Mouse (Mus musculus): ENCODE measurements around the gene Abca7. TPM values are rescaled to one million over a fixed set of nuclear protein-coding genes. Genes with fewer than 3 reads are reported as not detected.

The Abca7 gene
- polyA plus RNA-seq, 1 experiment from 2014 or later, result 4.0 TPM

DNA sequence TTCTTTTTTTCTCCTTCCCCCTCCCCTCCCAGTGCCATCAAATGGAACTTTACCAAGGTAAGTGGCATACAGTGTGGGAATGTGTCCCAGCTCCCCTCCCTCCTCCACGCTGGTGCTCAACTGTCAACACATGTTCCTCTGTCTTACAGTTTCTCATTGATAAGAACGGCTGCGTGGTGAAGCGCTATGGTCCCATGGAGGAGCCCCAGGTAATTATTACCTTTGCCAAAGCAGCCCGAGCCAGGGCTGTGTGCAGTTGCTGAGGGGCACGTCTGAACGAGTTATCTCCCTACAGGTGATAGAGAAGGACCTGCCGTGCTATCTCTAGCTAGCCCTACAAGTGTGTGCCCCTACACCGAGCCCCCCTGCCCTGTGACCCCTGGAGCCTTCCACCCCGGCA lies 59.6 kb downstream of the Abca7 start:
- 71% methylated on average over 9 of the region's 10 CpGs for WGBS
- Histone ChIP-seq H3K9ac (no peak overlapping the region), H3K27ac (replicated peaks) (no peak overlapping the region), H3K36me3 (peaks cover 46% of the 10 kb centered on the region), H3K4me2 (replicated peaks) (0 out of 2 replicates have a peak overlapping the region, but pooled peaks have one; percentile 72), H3K27me3 (no peaks in the 10 kb centered on the region), H3K4me1 (peaks cover 28% of the 10 kb centered on the region), H3K9me3 (replicated peaks) (no peaks in the 10 kb centered on the region), H3K4me3 (replicated peaks) (peak overlapping the region; percentile 70; the same call in 1 of the 2 replicates)
- no peak for ATAC-seq (ENCODE audit: insufficient number of reproducible peaks, low FRiP score, low TSS enrichment, low read depth)

DNA sequence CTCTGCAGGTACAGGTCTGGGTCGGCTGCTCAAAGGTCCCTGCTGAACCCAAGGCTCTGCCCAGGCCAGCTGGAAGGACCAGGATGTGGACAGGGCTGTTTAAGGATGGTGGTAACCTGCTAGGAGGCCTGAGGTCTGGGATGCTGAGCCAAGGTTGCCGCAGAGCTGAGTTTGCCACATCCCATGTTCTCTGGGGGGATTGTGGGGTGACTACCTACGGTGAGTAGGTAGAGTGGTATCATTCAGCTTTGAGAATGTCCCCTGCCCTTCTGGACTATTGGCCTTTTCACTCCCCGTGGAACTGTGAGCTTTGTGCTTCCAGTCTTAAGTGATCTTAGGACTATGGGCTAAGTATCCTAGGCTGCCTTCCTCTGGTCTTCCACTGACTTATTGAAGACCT lies 60.2 kb downstream of the Abca7 start:
- no peak for ATAC-seq (ENCODE audit: insufficient number of reproducible peaks, low FRiP score, low TSS enrichment, low read depth)
- Histone ChIP-seq H3K4me1 (peaks cover 28% of the 10 kb centered on the region), H3K9me3 (replicated peaks) (no peaks in the 10 kb centered on the region), H3K4me2 (replicated peaks) (no peak overlapping the region), H3K36me3 (peaks cover 52% of the 10 kb centered on the region), H3K9ac (no peak overlapping the region), H3K27ac (replicated peaks) (no peak overlapping the region), H3K27me3 (no peaks in the 10 kb centered on the region), H3K4me3 (replicated peaks) (no peak overlapping the region)
- WGBS, result 81% methylated on average over 4 of the region's 4 CpGs

DNA sequence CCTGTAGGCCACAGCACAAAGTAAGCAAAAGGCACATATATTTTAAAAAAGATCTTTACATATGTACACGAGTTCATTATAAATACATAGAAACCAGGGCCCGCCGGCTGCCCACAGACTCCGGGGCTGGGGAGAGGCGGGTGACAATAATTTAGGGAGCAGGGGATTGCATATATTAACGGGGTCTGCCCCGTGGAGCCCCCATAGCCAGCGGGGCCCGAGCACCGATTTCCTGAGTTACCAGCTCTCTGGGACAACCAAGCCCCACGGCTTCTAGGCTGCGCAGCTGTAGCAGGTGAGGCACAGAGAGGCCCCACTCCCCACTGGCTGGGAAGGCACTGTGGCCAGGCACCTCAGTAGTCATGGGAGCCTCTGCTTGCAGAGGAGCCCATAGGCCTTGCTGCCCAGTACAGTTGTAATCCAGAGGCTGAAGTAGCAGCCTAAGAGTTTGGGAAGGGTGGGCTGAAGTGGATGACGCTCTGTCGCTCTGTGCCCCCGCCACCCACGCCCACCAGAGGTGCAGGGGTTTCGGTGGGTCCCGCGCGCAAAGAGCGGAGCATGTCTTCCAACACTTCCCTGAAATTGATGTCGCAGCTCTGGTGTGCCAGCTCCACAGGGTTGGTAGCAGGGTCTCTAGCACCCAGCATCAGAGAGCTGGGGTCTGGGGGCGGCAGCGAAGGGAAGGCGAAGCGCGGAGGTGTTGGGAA lies 60.8 kb downstream of the Abca7 start:
- H3K4me2 ChIP-seq (replicated peaks), result no peak overlapping the region
- peaks cover 59% of the 10 kb centered on the region for H3K36me3 ChIP-seq
- ATAC-seq (ENCODE audit: insufficient number of reproducible peaks, low FRiP score, low TSS enrichment, low read depth), result no peak
- no peak overlapping the region for H3K9ac ChIP-seq
- WGBS, result 89% methylated on average over 27 of the region's 27 CpGs
- no peaks in the 10 kb centered on the region for H3K9me3 ChIP-seq (replicated peaks)
- peaks cover 25% of the 10 kb centered on the region for H3K4me1 ChIP-seq
- H3K27me3 ChIP-seq, result no peaks in the 10 kb centered on the region
- H3K27ac ChIP-seq (replicated peaks), result no peak overlapping the region
- H3K4me3 ChIP-seq (replicated peaks), result no peak overlapping the region

DNA sequence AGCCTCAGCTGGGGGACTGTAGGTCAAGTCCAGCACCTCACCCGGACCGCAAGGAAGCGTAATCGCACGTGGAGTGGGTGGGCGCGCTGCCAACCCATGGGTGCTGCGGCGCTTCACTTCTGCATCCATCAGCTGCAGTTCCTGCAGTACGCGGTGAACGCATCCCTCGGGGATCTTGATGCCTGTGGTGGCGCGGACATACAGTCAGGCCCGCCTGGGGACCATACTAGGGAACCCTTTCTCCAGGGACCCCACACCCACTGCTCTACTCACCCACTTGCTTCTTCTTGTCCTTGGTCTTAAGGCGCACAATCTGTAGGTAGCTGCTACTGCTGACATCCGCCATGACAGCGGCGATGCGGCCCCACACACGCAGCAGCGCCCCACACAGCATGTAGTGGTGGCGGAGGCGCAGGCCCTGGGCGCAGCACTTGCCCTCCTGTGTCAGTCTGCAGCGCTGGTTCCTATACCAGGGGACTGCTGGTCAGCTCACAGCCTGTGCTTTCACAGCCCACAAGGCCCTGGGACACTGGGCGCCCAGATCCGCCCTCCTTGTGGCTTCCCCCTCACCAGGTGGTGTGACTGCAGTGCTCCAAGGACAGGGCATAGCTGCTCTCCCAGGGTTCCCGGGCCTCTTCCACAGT lies 61.5 kb downstream of the Abca7 start:
- Histone ChIP-seq H3K4me3 (replicated peaks) (no peak overlapping the region), H3K9ac (no peak overlapping the region), H3K9me3 (replicated peaks) (no peaks in the 10 kb centered on the region), H3K36me3 (peaks cover 65% of the 10 kb centered on the region), H3K27me3 (no peaks in the 10 kb centered on the region), H3K4me1 (peaks cover 20% of the 10 kb centered on the region), H3K27ac (replicated peaks) (no peak overlapping the region), H3K4me2 (replicated peaks) (no peak overlapping the region)
- no peak for ATAC-seq (ENCODE audit: insufficient number of reproducible peaks, low FRiP score, low TSS enrichment, low read depth)
- WGBS, result 82% methylated on average over 30 of the region's 30 CpGs

DNA sequence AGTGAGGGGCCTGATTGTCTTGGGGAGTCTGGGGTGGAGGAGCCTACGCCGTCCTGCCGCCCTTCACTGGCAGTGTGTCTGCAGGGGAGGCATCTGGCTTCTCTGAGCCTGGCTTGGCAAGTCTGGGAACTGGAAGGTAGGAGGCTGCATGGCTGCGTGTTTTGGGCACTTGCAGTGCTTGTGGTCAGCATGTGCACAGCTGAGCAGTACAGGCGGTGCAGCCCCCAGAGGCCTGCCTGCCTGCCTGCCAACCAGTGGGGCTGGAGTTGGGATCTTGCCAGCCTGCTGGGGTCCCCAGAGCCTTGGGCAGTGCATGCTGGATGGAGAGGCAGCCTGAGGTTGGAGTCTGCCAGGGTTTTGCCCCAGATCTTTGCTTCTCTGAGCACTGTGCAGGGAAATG lies 66.8 kb downstream of the Abca7 start:
- Histone ChIP-seq H3K9me3 (replicated peaks) (no peaks in the 10 kb centered on the region), H3K4me2 (replicated peaks) (no peak overlapping the region), H3K27me3 (no peaks in the 10 kb centered on the region), H3K9ac (no peak overlapping the region), H3K27ac (replicated peaks) (no peak overlapping the region; the same call in 1 of the 2 replicates), H3K4me3 (replicated peaks) (no peak overlapping the region), H3K36me3 (peaks cover 77% of the 10 kb centered on the region), H3K4me1 (peaks cover 4% of the 10 kb centered on the region; the same call in 1 of the 2 replicates)
- 84% methylated on average over 5 of the region's 5 CpGs for WGBS
- ATAC-seq (ENCODE audit: insufficient number of reproducible peaks, low FRiP score, low TSS enrichment, low read depth), result no peak

DNA sequence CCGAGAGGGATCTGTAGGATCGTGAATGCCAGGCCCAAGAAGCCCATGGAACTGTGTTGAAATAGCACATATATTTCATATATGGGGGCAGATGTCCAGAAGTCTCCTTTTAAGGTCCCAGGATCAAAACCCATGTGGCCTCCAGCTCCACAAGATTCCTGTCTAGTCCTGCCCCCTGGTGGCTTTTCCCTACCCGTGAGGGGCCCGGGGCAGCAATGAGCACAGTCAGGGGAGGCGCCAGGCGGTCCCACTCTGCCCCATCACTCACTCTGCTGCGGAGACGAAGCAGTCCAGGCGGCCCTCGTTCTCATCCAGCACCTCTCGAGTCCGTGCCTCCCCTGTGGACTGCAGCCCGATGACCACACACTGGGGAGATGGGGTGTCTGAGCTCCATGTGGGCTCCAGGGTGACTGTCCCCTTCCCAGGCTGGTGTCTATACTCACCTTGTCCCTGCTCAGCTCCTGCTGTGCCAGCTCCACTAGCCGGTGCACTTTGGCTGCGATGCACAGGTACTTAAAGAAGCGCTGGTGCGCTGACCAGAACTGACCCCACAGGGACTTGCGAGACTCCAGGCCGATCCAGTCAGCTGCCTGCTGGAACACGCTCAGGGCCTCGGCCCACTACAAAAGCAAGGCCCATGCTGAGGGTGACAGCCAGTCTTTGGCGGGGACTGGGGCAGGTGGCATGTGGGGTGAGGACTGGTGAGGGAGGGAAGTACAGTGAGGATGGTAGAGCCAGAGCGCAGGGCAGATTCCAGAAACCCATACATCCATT lies 67.8 kb downstream of the Abca7 start:
- Histone ChIP-seq H3K9me3 (replicated peaks) (no peaks in the 10 kb centered on the region), H3K36me3 (peaks cover 75% of the 10 kb centered on the region), H3K27ac (replicated peaks) (no peak overlapping the region), H3K4me2 (replicated peaks) (no peak overlapping the region), H3K9ac (no peak overlapping the region), H3K4me1 (peaks cover 4% of the 10 kb centered on the region; the same call in 1 of the 2 replicates), H3K4me3 (replicated peaks) (no peak overlapping the region), H3K27me3 (no peaks in the 10 kb centered on the region)
- WGBS, result 75% methylated on average over 23 of the region's 23 CpGs
- ATAC-seq (ENCODE audit: insufficient number of reproducible peaks, low FRiP score, low TSS enrichment, low read depth), result no peak

Other genes with a start within 250 kb of the Abca7 start
- gene Polrmt, start 249.9 kb upstream of the Abca7 start, polyA plus RNA-seq (2015; fragmentation: Nextera tagmentation; extraction: Ambion mirVana), result 41.6 and 46.6 TPM in 2 replicates
- 2.5 and 3.9 TPM in 2 replicates for gene Fgf22, start 241.4 kb upstream of the Abca7 start, polyA plus RNA-seq (2015; fragmentation: Nextera tagmentation; extraction: Ambion mirVana)
- gene Rnf126, start 229.5 kb upstream of the Abca7 start, polyA plus RNA-seq (2015; fragmentation: Nextera tagmentation; extraction: Ambion mirVana), result 110 and 127 TPM in 2 replicates
- 20.1 and 20.2 TPM in 2 replicates for gene Fstl3, start 219.2 kb upstream of the Abca7 start, polyA plus RNA-seq (2015; fragmentation: Nextera tagmentation; extraction: Ambion mirVana)
- gene Prss57, start 205.5 kb upstream of the Abca7 start, polyA plus RNA-seq (2015; fragmentation: Nextera tagmentation; extraction: Ambion mirVana), result 0.07 TPM in 1 of 2 replicates, not detected in the other
- gene Palm, start 202.9 kb upstream of the Abca7 start, polyA plus RNA-seq (2015; fragmentation: Nextera tagmentation; extraction: Ambion mirVana), result 88.1 and 96.6 TPM in 2 replicates
- 5.4 and 7.8 TPM in 2 replicates for gene Misp, start 175.5 kb upstream of the Abca7 start, polyA plus RNA-seq (2015; fragmentation: Nextera tagmentation; extraction: Ambion mirVana)
- gene Ptbp1, start 142.1 kb upstream of the Abca7 start, polyA plus RNA-seq (2015; fragmentation: Nextera tagmentation; extraction: Ambion mirVana), result 299 and 325 TPM in 2 replicates
- 4.3 and 5.6 TPM in 2 replicates for gene Prtn3, start 122.0 kb upstream of the Abca7 start, polyA plus RNA-seq (2015; fragmentation: Nextera tagmentation; extraction: Ambion mirVana)
- gene Plppr3, start 121.9 kb upstream of the Abca7 start, polyA plus RNA-seq (2015; fragmentation: Nextera tagmentation; extraction: Ambion mirVana), result 59.9 and 68.2 TPM in 2 replicates
- 0.28 and 0.85 TPM in 2 replicates for gene Elane, start 110.2 kb upstream of the Abca7 start, polyA plus RNA-seq (2015; fragmentation: Nextera tagmentation; extraction: Ambion mirVana)
- not detected in 2 replicates for gene Cfd, start 105.6 kb upstream of the Abca7 start, polyA plus RNA-seq (2015; fragmentation: Nextera tagmentation; extraction: Ambion mirVana)
- 44.0 and 48.4 TPM in 2 replicates for gene Med16, start 87.6 kb upstream of the Abca7 start, polyA plus RNA-seq (2015; fragmentation: Nextera tagmentation; extraction: Ambion mirVana)
- gene Gm26602, start 85.6 kb upstream of the Abca7 start, polyA plus RNA-seq (2015; fragmentation: Nextera tagmentation; extraction: Ambion mirVana), result 5.2 TPM in 1 of 2 replicates, not detected in the other
- gene Kiss1r, start 79.5 kb upstream of the Abca7 start, polyA plus RNA-seq (2015; fragmentation: Nextera tagmentation; extraction: Ambion mirVana), result 1.1 and 1.4 TPM in 2 replicates
- gene R3hdm4, start 75.3 kb upstream of the Abca7 start, polyA plus RNA-seq (2015; fragmentation: Nextera tagmentation; extraction: Ambion mirVana), result 179 and 181 TPM in 2 replicates
- 6.6 and 7.0 TPM in 2 replicates for gene Arid3a, start 69.5 kb upstream of the Abca7 start, polyA plus RNA-seq (2015; fragmentation: Nextera tagmentation; extraction: Ambion mirVana)
- 84.7 and 90.6 TPM in 2 replicates for gene Wdr18, start 36.3 kb upstream of the Abca7 start, polyA plus RNA-seq (2015; fragmentation: Nextera tagmentation; extraction: Ambion mirVana)
- gene Grin3b, start 25.8 kb upstream of the Abca7 start, polyA plus RNA-seq (2015; fragmentation: Nextera tagmentation; extraction: Ambion mirVana), result 0.63 and 0.77 TPM in 2 replicates
- 23.9 and 29.3 TPM in 2 replicates for gene Tmem259, start 12.2 kb upstream of the Abca7 start, polyA plus RNA-seq (2015; fragmentation: Nextera tagmentation; extraction: Ambion mirVana)
- 288 and 296 TPM in 2 replicates for gene Cnn2, start 7.9 kb upstream of the Abca7 start, polyA plus RNA-seq (2015; fragmentation: Nextera tagmentation; extraction: Ambion mirVana)
- 5.1 and 6.2 TPM in 2 replicates for gene Arhgap45, start 20.2 kb downstream of the Abca7 start, polyA plus RNA-seq (2015; fragmentation: Nextera tagmentation; extraction: Ambion mirVana)
- 218 and 221 TPM in 2 replicates for gene Polr2e, start 43.3 kb downstream of the Abca7 start, polyA plus RNA-seq (2015; fragmentation: Nextera tagmentation; extraction: Ambion mirVana)
- gene Gpx4, start 50.7 kb downstream of the Abca7 start, polyA plus RNA-seq (2015; fragmentation: Nextera tagmentation; extraction: Ambion mirVana), result 503 and 528 TPM in 2 replicates
- gene Sbno2, start 109.1 kb downstream of the Abca7 start, polyA plus RNA-seq (2015; fragmentation: Nextera tagmentation; extraction: Ambion mirVana), result 19.4 and 19.8 TPM in 2 replicates
- 21.3 and 27.3 TPM in 2 replicates for gene Stk11, start 119.3 kb downstream of the Abca7 start, polyA plus RNA-seq (2015; fragmentation: Nextera tagmentation; extraction: Ambion mirVana)
- 516 and 519 TPM in 2 replicates for gene Atp5d, start 142.1 kb downstream of the Abca7 start, polyA plus RNA-seq (2015; fragmentation: Nextera tagmentation; extraction: Ambion mirVana)
- 9.3 and 10.9 TPM in 2 replicates for gene Cbarp, start 144.3 kb downstream of the Abca7 start, polyA plus RNA-seq (2015; fragmentation: Nextera tagmentation; extraction: Ambion mirVana)
- 18.3 and 20.4 TPM in 2 replicates for gene Midn, start 151.8 kb downstream of the Abca7 start, polyA plus RNA-seq (2015; fragmentation: Nextera tagmentation; extraction: Ambion mirVana)
- 102 and 116 TPM in 2 replicates for gene Cirbp, start 169.5 kb downstream of the Abca7 start, polyA plus RNA-seq (2015; fragmentation: Nextera tagmentation; extraction: Ambion mirVana)
- gene 1600002K03Rik, start 176.4 kb downstream of the Abca7 start, polyA plus RNA-seq (2015; fragmentation: Nextera tagmentation; extraction: Ambion mirVana), result 12.0 and 13.6 TPM in 2 replicates
- 30.9 and 31.8 TPM in 2 replicates for gene Efna2, start 183.0 kb downstream of the Abca7 start, polyA plus RNA-seq (2015; fragmentation: Nextera tagmentation; extraction: Ambion mirVana)
- 75.2 and 77.0 TPM in 2 replicates for gene Mum1, start 229.9 kb downstream of the Abca7 start, polyA plus RNA-seq (2015; fragmentation: Nextera tagmentation; extraction: Ambion mirVana)